32 mouse cellular contexts compared by ENCODE assay signal in genomic region chr2:84790418-84790817, GRCm38 (mm10). TPM values are rescaled to one million over a fixed set of nuclear protein-coding genes. Genes with fewer than 3 reads are reported as not detected.
DNase-seq lines count a peak whose midpoint lies in the region; ATAC-seq and TF ChIP-seq lines count a peak whose summit lies in the region.
"Had no signal": no experiment of that assay in that cellular context is flagged by ENCODE, and none has a peak within 500 bp of the region (broad histone marks: within the 10 kb centered on the region; RNA-seq: fewer than 3 reads in every experiment).

No protein-coding gene starts in this region.

- intact Hi-C loops in heart, postnatal 36 days (cut with DNase I): no loop called here

- no peak overlapping the region for H3K27ac ChIP-seq in midbrain, embryonic 16.5 days (ENCODE audit: low read length)
- no peak overlapping the region for H3K27ac ChIP-seq in midbrain, embryonic 13.5 days
- no peak overlapping the region for H3K27ac ChIP-seq in heart, embryonic 12.5 days (ENCODE audit: poor library complexity, severe bottlenecking)
- no peak overlapping the region for H3K27ac ChIP-seq in kidney, adult 2 months (ENCODE audit: insufficient read depth, low read depth, low read length)
- H3K27ac ChIP-seq: forebrain, embryonic 13.5 days; heart, embryonic 15.5 days; hindbrain, postnatal 0 days; intestine, embryonic 15.5 days; kidney, postnatal 0 days; limb, embryonic 13.5 days; lung, embryonic 15.5 days; midbrain, embryonic 10.5 days had no signal

- TF ChIP-seq POLR2A in kidney, adult 2 months (IDR thresholded peaks at IDR 0.05; ENCODE audit: low read depth, low read length): no peak

- 55% methylated on average over 9 of the region's 9 CpGs for WGBS in midbrain, embryonic 16.5 days
- whole genome bisulfite sequencing in midbrain, embryonic 13.5 days: 55% methylated on average over 9 of the region's 9 CpGs
- 46% methylated on average over 9 of the region's 9 CpGs for WGBS in heart, embryonic 12.5 days
- 57% methylated on average over 9 of the region's 9 CpGs for WGBS in kidney, adult 2 months

- H3K4me1 ChIP-seq in midbrain, embryonic 16.5 days (ENCODE audit: control insufficient read depth, insufficient read depth, low read length): no peaks in the 10 kb centered on the region
- H3K4me1 ChIP-seq in midbrain, embryonic 13.5 days (replicated peaks): no peaks in the 10 kb centered on the region
- H3K4me1 ChIP-seq in heart, embryonic 12.5 days (replicated peaks): peaks cover 20% of the 10 kb centered on the region
- no peaks in the 10 kb centered on the region for H3K4me1 ChIP-seq in kidney, adult 2 months (ENCODE audit: control insufficient read depth, insufficient read depth, low read length)
- H3K4me1 ChIP-seq: forebrain, embryonic 13.5 days; intestine, embryonic 15.5 days; limb, embryonic 13.5 days; lung, embryonic 15.5 days had no signal

- 0 out of 2 replicates have a peak, but pooled peaks have one; percentile 42 for ATAC-seq in midbrain, embryonic 16.5 days
- ATAC-seq in midbrain, embryonic 13.5 days: no peak
- ATAC-seq in heart, embryonic 12.5 days (ENCODE audit: insufficient number of reproducible peaks, low FRiP score): no peak
- ATAC-seq: forebrain, embryonic 13.5 days; hindbrain, postnatal 0 days; intestine, embryonic 15.5 days had no signal

- H3K36me3 ChIP-seq in midbrain, embryonic 16.5 days (ENCODE audit: control insufficient read depth, insufficient read depth, low read length): no peaks in the 10 kb centered on the region
- no peaks in the 10 kb centered on the region for H3K36me3 ChIP-seq in midbrain, embryonic 13.5 days
- no peaks in the 10 kb centered on the region for H3K36me3 ChIP-seq in heart, embryonic 12.5 days
- H3K36me3 ChIP-seq in kidney, adult 2 months (ENCODE audit: control insufficient read depth, insufficient read depth, low read length): no peaks in the 10 kb centered on the region
- H3K36me3 ChIP-seq: heart, embryonic 15.5 days; intestine, embryonic 15.5 days; limb, embryonic 13.5 days; lung, embryonic 15.5 days; midbrain, embryonic 10.5 days had no signal

- DNase-seq in heart, adult 11 months: peak; percentile 95
- no peak for DNase-seq in heart, postnatal 36 days
- DNase-seq in urinary bladder, adult 2 months (ENCODE audit: low spot score): no peak
- DNase-seq in kidney, adult 2 months: no peak
- DNase-seq: adrenal gland, postnatal 36 days; cerebellum, adult 8-10 months; cerebellum, postnatal 25 days; gastrocnemius, postnatal 25 days; kidney, adult 8-10 months; kidney, postnatal 4 days; thymus, postnatal 14 days had no signal

- no peak for TF ChIP-seq CTCF in kidney, adult 2 months (conservative IDR thresholded peaks at IDR 0.05; ENCODE audit: insufficient read depth, insufficient read length, low read depth, low read length)

- H3K27me3 ChIP-seq in midbrain, embryonic 16.5 days (ENCODE audit: control insufficient read depth, insufficient read depth, low read depth, low read length): no peaks in the 10 kb centered on the region
- H3K27me3 ChIP-seq in midbrain, embryonic 13.5 days: no peaks in the 10 kb centered on the region
- H3K27me3 ChIP-seq in heart, embryonic 12.5 days (replicated peaks): no peaks in the 10 kb centered on the region
- no peaks in the 10 kb centered on the region for H3K27me3 ChIP-seq in kidney, adult 2 months (replicated peaks; ENCODE audit: control insufficient read depth, insufficient read depth, low read length)
- H3K27me3 ChIP-seq: forebrain, embryonic 13.5 days; heart, embryonic 15.5 days; intestine, embryonic 15.5 days; limb, embryonic 13.5 days; lung, embryonic 15.5 days had no signal

- H3K9me3 ChIP-seq in midbrain, embryonic 16.5 days (replicated peaks; ENCODE audit: control insufficient read depth, low read length, poor library complexity, severe bottlenecking): no peaks in the 10 kb centered on the region
- H3K9me3 ChIP-seq in midbrain, embryonic 13.5 days: no peaks in the 10 kb centered on the region; the same call in 1 of the 2 replicates
- H3K9me3 ChIP-seq in heart, embryonic 12.5 days (replicated peaks): peaks cover 13% of the 10 kb centered on the region
- H3K9me3 ChIP-seq: heart, embryonic 15.5 days; intestine, embryonic 15.5 days; limb, embryonic 13.5 days; lung, embryonic 15.5 days had no signal

- H3K4me3 ChIP-seq in midbrain, embryonic 16.5 days (ENCODE audit: low read depth, low read length): no peak overlapping the region
- H3K4me3 ChIP-seq in midbrain, embryonic 13.5 days (replicated peaks): no peak overlapping the region
- no peak overlapping the region for H3K4me3 ChIP-seq in heart, embryonic 12.5 days
- no peak overlapping the region for H3K4me3 ChIP-seq in kidney, adult 2 months (ENCODE audit: insufficient read depth, low read depth, low read length)
- H3K4me3 ChIP-seq: forebrain, embryonic 13.5 days; heart, embryonic 15.5 days; intestine, embryonic 15.5 days; limb, embryonic 13.5 days; lung, embryonic 15.5 days; midbrain, embryonic 10.5 days had no signal

- H3K4me2 ChIP-seq in midbrain, embryonic 16.5 days (ENCODE audit: low read length): no peak overlapping the region
- no peak overlapping the region for H3K4me2 ChIP-seq in midbrain, embryonic 13.5 days (replicated peaks)
- peak overlapping the region; percentile 37 for H3K4me2 ChIP-seq in heart, embryonic 12.5 days
- H3K4me2 ChIP-seq: forebrain, embryonic 13.5 days; heart, embryonic 15.5 days; intestine, embryonic 15.5 days; limb, embryonic 13.5 days; liver, embryonic 11.5 days; lung, embryonic 15.5 days had no signal

- no peak overlapping the region for H3K9ac ChIP-seq in midbrain, embryonic 16.5 days (ENCODE audit: low read depth, low read length)
- no peak overlapping the region for H3K9ac ChIP-seq in midbrain, embryonic 13.5 days (replicated peaks)
- H3K9ac ChIP-seq in heart, embryonic 12.5 days: no peak overlapping the region
- H3K9ac ChIP-seq: forebrain, embryonic 13.5 days; heart, embryonic 15.5 days; intestine, embryonic 15.5 days; limb, embryonic 13.5 days; lung, embryonic 15.5 days had no signal

RNA-seq across cellular contexts. Expression of gene Ube2l6, which starts 8.2 kb away (rescaled TPM):
- 10 to 100 TPM; 36.0 to 38.6 TPM for total RNA-seq in heart, postnatal 36 days (2021)
- polyA plus RNA-seq in midbrain, embryonic 16.5 days (2015; fragmentation: Nextera tagmentation; extraction: Ambion mirVana): 22.9 and 23.4 TPM in 2 replicates
- 15.6 and 16.6 TPM in 2 replicates for polyA plus RNA-seq in midbrain, embryonic 13.5 days (2015; fragmentation: Nextera tagmentation; extraction: Ambion mirVana)
- polyA plus RNA-seq in heart, embryonic 12.5 days (2016; fragmentation: Nextera tagmentation; extraction: Ambion mirVana): 90.0 and 95.3 TPM in 2 replicates
- 36.2 and 36.3 TPM in 2 replicates for polyA plus RNA-seq in urinary bladder, adult 2 months (2012; rRNA removed)
- polyA plus RNA-seq in kidney, adult 2 months (2012; rRNA removed): 18.1 and 24.1 TPM in 2 replicates

RNA-seq across cellular contexts. Expression of gene Serping1, which starts 15.2 kb away (rescaled TPM):
- total RNA-seq in heart, postnatal 36 days (2021): 10 to 100 TPM; 81.1 to 84.3 TPM
- polyA plus RNA-seq in midbrain, embryonic 16.5 days (2015; fragmentation: Nextera tagmentation; extraction: Ambion mirVana): 28.3 and 29.0 TPM in 2 replicates
- 32.6 and 33.1 TPM in 2 replicates for polyA plus RNA-seq in midbrain, embryonic 13.5 days (2015; fragmentation: Nextera tagmentation; extraction: Ambion mirVana)
- 32.2 and 32.8 TPM in 2 replicates for polyA plus RNA-seq in heart, embryonic 12.5 days (2016; fragmentation: Nextera tagmentation; extraction: Ambion mirVana)
- 711 and 879 TPM in 2 replicates for polyA plus RNA-seq in urinary bladder, adult 2 months (2012; rRNA removed)
- polyA plus RNA-seq in kidney, adult 2 months (2012; rRNA removed): 232 and 288 TPM in 2 replicates
- total RNA-seq: megakaryocyte progenitor cell, adult 5-6 weeks; monocyte, adult 5-6 weeks had no signal

RNA-seq across cellular contexts. Expression of gene Smtnl1, which starts 32.0 kb away (rescaled TPM):
- not detected for total RNA-seq in heart, postnatal 36 days (2021)
- not detected in 2 replicates for polyA plus RNA-seq in midbrain, embryonic 16.5 days (2015; fragmentation: Nextera tagmentation; extraction: Ambion mirVana)
- polyA plus RNA-seq in midbrain, embryonic 13.5 days (2015; fragmentation: Nextera tagmentation; extraction: Ambion mirVana): not detected in 2 replicates
- 0.17 and 0.43 TPM in 2 replicates for polyA plus RNA-seq in heart, embryonic 12.5 days (2016; fragmentation: Nextera tagmentation; extraction: Ambion mirVana)
- not detected in 2 replicates for polyA plus RNA-seq in urinary bladder, adult 2 months (2012; rRNA removed)
- 2.6 TPM in 1 of 2 replicates, not detected in the other for polyA plus RNA-seq in kidney, adult 2 months (2012; rRNA removed)
- total RNA-seq: adrenal gland, postnatal 36 days; hindbrain, postnatal 0 days; layer of hippocampus, adult 8-10 months; layer of hippocampus, postnatal 25 days; left cerebral cortex, adult 8-10 months; left cerebral cortex, postnatal 36 days; megakaryocyte progenitor cell, adult 5-6 weeks; monocyte, adult 5-6 weeks had no signal
- polyA plus RNA-seq: brain, embryonic 14.5 days; hindbrain, embryonic 11.5 days; hindbrain, postnatal 0 days; midbrain, embryonic 10.5 days; neural tube, embryonic 14.5 days had no signal

RNA-seq across cellular contexts. Expression of gene Timm10, which starts 36.4 kb away (rescaled TPM):
- total RNA-seq in heart, postnatal 36 days (2021): 100 to 1,000 TPM; 105 to 106 TPM
- 69.8 and 75.2 TPM in 2 replicates for polyA plus RNA-seq in midbrain, embryonic 16.5 days (2015; fragmentation: Nextera tagmentation; extraction: Ambion mirVana)
- 53.6 and 54.5 TPM in 2 replicates for polyA plus RNA-seq in midbrain, embryonic 13.5 days (2015; fragmentation: Nextera tagmentation; extraction: Ambion mirVana)
- 62.2 and 65.6 TPM in 2 replicates for polyA plus RNA-seq in heart, embryonic 12.5 days (2016; fragmentation: Nextera tagmentation; extraction: Ambion mirVana)
- polyA plus RNA-seq in urinary bladder, adult 2 months (2012; rRNA removed): 35.0 and 47.5 TPM in 2 replicates
- 62.2 and 90.3 TPM in 2 replicates for polyA plus RNA-seq in kidney, adult 2 months (2012; rRNA removed)

RNA-seq across cellular contexts. Expression of gene Gm19426, which starts 47.0 kb away (rescaled TPM):
- total RNA-seq in heart, postnatal 36 days (2021): 1 to 10 TPM; 1.1 to 1.4 TPM
- 4.3 and 4.8 TPM in 2 replicates for polyA plus RNA-seq in midbrain, embryonic 16.5 days (2015; fragmentation: Nextera tagmentation; extraction: Ambion mirVana)
- polyA plus RNA-seq in midbrain, embryonic 13.5 days (2015; fragmentation: Nextera tagmentation; extraction: Ambion mirVana): 7.9 and 8.1 TPM in 2 replicates
- polyA plus RNA-seq in heart, embryonic 12.5 days (2016; fragmentation: Nextera tagmentation; extraction: Ambion mirVana): 8.5 and 9.2 TPM in 2 replicates
- 3.1 and 3.2 TPM in 2 replicates for polyA plus RNA-seq in urinary bladder, adult 2 months (2012; rRNA removed)
- 2.0 TPM in 2 replicates for polyA plus RNA-seq in kidney, adult 2 months (2012; rRNA removed)
- total RNA-seq: monocyte, adult 5-6 weeks had no signal
